Mouse (Mus musculus): ENCODE measurements around the gene Sik2.

DNA sequence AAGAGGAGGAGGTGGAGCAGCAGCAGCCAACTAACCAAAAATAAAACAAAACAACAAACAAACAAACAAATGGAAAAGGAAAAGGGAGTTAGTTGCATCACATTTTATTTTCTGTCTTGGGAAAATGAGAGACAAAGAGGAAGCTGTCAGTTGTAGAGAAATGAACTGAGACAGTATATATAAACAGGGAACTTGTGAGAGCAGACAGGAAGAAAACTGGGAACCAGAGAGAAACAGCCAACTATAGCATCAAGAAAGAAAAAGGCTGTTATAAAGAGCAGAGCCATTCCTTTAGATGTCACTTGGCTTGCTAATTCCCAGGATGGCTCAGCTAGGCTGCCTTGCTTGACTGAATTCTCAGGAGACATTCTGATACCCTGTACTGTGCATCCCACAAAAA lies 43.5 kb downstream of the Sik2 start:
- TF ChIP-seq MAX (IDR thresholded peaks at IDR 0.05; ENCODE audit: low read depth) (no peak), POLR2A (IDR thresholded peaks at IDR 0.05; ENCODE audit: insufficient read length, low read depth) (no peak), POLR2AphosphoS2 (IDR thresholded peaks at IDR 0.05; ENCODE audit: insufficient read length, low read depth) (no peak)
